Mouse (Mus musculus) limb, embryonic 14.5 days (tissue): ENCODE data around the gene Wwox. TPM values are rescaled to one million over a fixed set of nuclear protein-coding genes. Genes with fewer than 3 reads are reported as not detected.

Experiments
- ATAC-seq: fragments of 200-750 bp; cut with Nextera tagmentation; 2 replicates; pipeline ENCODE4 v1.8.0; 2017; ENCODE audit warnings: low read depth, moderate number of reproducible peaks, moderate TSS enrichment; ENCODE audit not compliant: low FRiP score
- DNase-seq: peaks from one replicate; pipeline ENCODE4 v3.0.0-alpha.2; 2015; ENCODE audit warnings: low spot score
- H3K27ac ChIP-seq: fragments of 300-500 bp; sonication (generic); replicated peaks from 2 replicates; pipeline ENCODE4 v1.5.1; 2014; ENCODE audit warnings: low read depth, mild to moderate bottlenecking, low read length, moderate library complexity, mixed read lengths
- H3K27me3 ChIP-seq: fragments of 300-500 bp; sonication (generic); 2 replicates; pipeline ENCODE4 v1.6.1; 2014; ENCODE audit warnings: low read length, mixed read lengths; ENCODE audit not compliant: control insufficient read depth, insufficient read depth
- H3K36me3 ChIP-seq: fragments of 300-500 bp; sonication (generic); 2 replicates; pipeline ENCODE4 v1.6.1; 2014; ENCODE audit warnings: mild to moderate bottlenecking, low read length, moderate library complexity, mixed read lengths; ENCODE audit not compliant: control insufficient read depth, insufficient read depth
- H3K4me1 ChIP-seq: fragments of 300-500 bp; sonication (generic); 2 replicates; pipeline ENCODE4 v1.6.1; 2014; ENCODE audit warnings: antibody characterized with exemption, low read length, mixed read lengths; ENCODE audit not compliant: control insufficient read depth, insufficient read depth
- H3K4me2 ChIP-seq: fragments of 300-500 bp; sonication (generic); replicated peaks from 2 replicates; pipeline ENCODE4 v1.6.1; 2014; ENCODE audit warnings: low read depth, mild to moderate bottlenecking, low read length, moderate library complexity; ENCODE audit not compliant: severe bottlenecking
- H3K4me3 ChIP-seq: fragments of 300-500 bp; sonication (generic); replicated peaks from 2 replicates; pipeline ENCODE4 v1.5.1; 2014; ENCODE audit warnings: low read length
- H3K9ac ChIP-seq: fragments of 300-500 bp; sonication (generic); 2 replicates; pipeline ENCODE4 v1.6.1; 2014; ENCODE audit warnings: mild to moderate bottlenecking, low read depth, low read length, moderate library complexity; ENCODE audit not compliant: severe bottlenecking
- H3K9me3 ChIP-seq: fragments of 300-500 bp; sonication (generic); 2 replicates; pipeline ENCODE4 v1.6.1; 2016; ENCODE audit warnings: low read length; ENCODE audit not compliant: control insufficient read depth
- POLR2A ChIP-seq: fragments of 200-500 bp; IDR thresholded peaks from 2 replicates; pipeline ENCODE4 v1.8.0; 2012; ENCODE audit warnings: inconsistent platforms, mild to moderate bottlenecking, moderate library complexity, borderline replicate concordance; ENCODE audit not compliant: insufficient read depth, insufficient read length; ENCODE audit errors: extremely low read depth
- WGBS: fragments of 180-500 bp; shearing (Covaris S2); extraction: QIAGEN DNeasy Blood & Tissue Kit; methylation state at CpG from one replicate; pipeline ENCODE4 v1.1.7; 2014; 5-methylcytosine and 5-hydroxymethylcytosine counted together
- polyA plus RNA-seq, 2 experiments: library from polyadenylated mRNA; depleted of rRNA in 1 of 2; stranded (reverse) in 1 of 2; unstranded in 1 of 2; fragments of >200 nt; fragmentation: Nextera tagmentation in 1 of 2; extraction: Ambion mirVana in 1 of 2; gene quantifications; 2 replicates each; pipeline versions ENCODE4 v1.2.1 to v1.2.3; 2012 to 2014

Wwox gene
- polyA plus RNA-seq, 2 experiments: 8.6 to 9.4 TPM

GRCm38 (mm10) chr8:114956377-114957168, 517.1 kb downstream of the Wwox start:
- H3K4me1 ChIP-seq: peaks cover 11% of the 10 kb centered on the region
- DNase-seq (peak; percentile 66), ATAC-seq (peak; percentile 45; the same call in 1 of the 2 replicates)
- H3K9ac ChIP-seq: no peak overlapping the region
- no peak overlapping the region for H3K4me3 ChIP-seq
- H3K36me3 ChIP-seq: no peaks in the 10 kb centered on the region
- WGBS: 43% methylated on average over 8 of the region's 8 CpGs
- no peak overlapping the region for H3K27ac ChIP-seq
- TF ChIP-seq POLR2A: no peak
- H3K27me3 ChIP-seq: no peaks in the 10 kb centered on the region
- no peaks in the 10 kb centered on the region for H3K9me3 ChIP-seq
- no peak overlapping the region for H3K4me2 ChIP-seq

GRCm38 (mm10) chr8:114958437-114959107, 519.1 kb downstream of the Wwox start:
- ATAC-seq (no peak), DNase-seq (peak; percentile 6)
- no peak for TF ChIP-seq POLR2A

GRCm38 (mm10) chr8:114959406-114959805, 520.0 kb downstream of the Wwox start:
- Histone ChIP-seq H3K27ac (no peak overlapping the region), H3K36me3 (no peaks in the 10 kb centered on the region), H3K27me3 (no peaks in the 10 kb centered on the region), H3K4me2 (no peak overlapping the region), H3K4me3 (no peak overlapping the region), H3K9ac (no peak overlapping the region), H3K4me1 (peaks cover 11% of the 10 kb centered on the region), H3K9me3 (no peaks in the 10 kb centered on the region)
- WGBS: 49% methylated on average over 11 of the region's 11 CpGs
- DNase-seq: no peak
- no peak for ATAC-seq
- TF ChIP-seq POLR2A: no peak

More at GRCm38 (mm10) chr8:114958437-114959107, 519.1 kb downstream of the Wwox start:
- WGBS: 73% methylated on average over 16 of the region's 16 CpGs
- no peak overlapping the region for H3K27ac ChIP-seq
- H3K9me3 ChIP-seq: no peaks in the 10 kb centered on the region
- H3K9ac ChIP-seq: no peak overlapping the region
- H3K4me2 ChIP-seq: no peak overlapping the region
- H3K4me3 ChIP-seq: no peak overlapping the region
- no peaks in the 10 kb centered on the region for H3K36me3 ChIP-seq
- H3K4me1 ChIP-seq: peaks cover 11% of the 10 kb centered on the region
- H3K27me3 ChIP-seq: no peaks in the 10 kb centered on the region

- no peaks in the 10 kb centered on the region for H3K36me3 ChIP-seq
- DNase-seq: no peak
- no peak overlapping the region for H3K27ac ChIP-seq
- no peak overlapping the region for H3K4me3 ChIP-seq
- no peak for TF ChIP-seq POLR2A
- no peak for ATAC-seq
- WGBS: 32% methylated on average over 1 of the region's 1 CpGs
- no peak overlapping the region for H3K4me2 ChIP-seq
- H3K27me3 ChIP-seq: no peaks in the 10 kb centered on the region
- H3K9ac ChIP-seq: no peak overlapping the region
- no peaks in the 10 kb centered on the region; the same call in 1 of the 2 replicates for H3K4me1 ChIP-seq
- no peaks in the 10 kb centered on the region for H3K9me3 ChIP-seq
These were observed 523.0 kb downstream of the Wwox start for GRCm38 (mm10) chr8:114962494-114962893.

GRCm38 (mm10) chr8:114963282-114963681, 523.8 kb downstream of the Wwox start:
- no peak for ATAC-seq
- WGBS: 91% methylated on average over 4 of the region's 4 CpGs

More at GRCm38 (mm10) chr8:114963282-114963681, 523.8 kb downstream of the Wwox start:
- H3K27ac ChIP-seq: no peak overlapping the region
- H3K4me2 ChIP-seq: no peak overlapping the region
- H3K36me3 ChIP-seq: no peaks in the 10 kb centered on the region
- no peak overlapping the region for H3K9ac ChIP-seq
- H3K27me3 ChIP-seq: no peaks in the 10 kb centered on the region
- H3K4me1 ChIP-seq: no peaks in the 10 kb centered on the region; the same call in 1 of the 2 replicates
- no peak for DNase-seq
- no peaks in the 10 kb centered on the region for H3K9me3 ChIP-seq
- TF ChIP-seq POLR2A: no peak
- no peak overlapping the region for H3K4me3 ChIP-seq
